Mouse (Mus musculus): ENCODE measurements around the gene Ulk4. TPM values are rescaled to one million over a fixed set of nuclear protein-coding genes. Genes with fewer than 3 reads are reported as not detected.
"Not testable (repeated sequence)": the region's sequence is repeated elsewhere in the genome, so short reads cannot be mapped to it uniquely, and the experiment has no call there.

Gene Ulk4
- total RNA-seq, 2 experiments from 2014 or later = 9.2 to 9.9 TPM

DNA sequence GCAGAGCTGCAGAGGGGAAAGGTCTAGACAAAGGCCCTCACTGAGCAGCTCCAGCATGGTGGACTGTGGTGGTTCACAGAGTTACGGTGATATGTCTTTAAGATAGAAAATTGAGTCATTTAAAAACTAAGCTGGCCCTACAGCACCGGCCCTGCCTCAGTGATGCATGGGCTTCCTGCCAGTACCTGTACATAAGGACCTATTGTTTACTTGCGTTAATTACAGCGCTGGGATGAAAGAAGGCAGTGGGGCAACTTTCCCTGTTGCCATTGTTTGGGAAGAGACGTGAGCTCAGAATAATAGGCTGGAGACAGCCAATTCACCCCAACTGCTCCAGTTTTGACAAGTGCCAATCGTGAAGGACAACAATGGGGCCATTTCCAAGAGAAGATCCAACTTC lies 344.6 kb downstream of the Ulk4 start:
- intact Hi-C loops (cut with DNase I) = loop anchor here (5.0 kb wide), 2 partner anchors 85 to 135 kb away; no protein-coding TSS in a partner anchor
- DNase-seq (ENCODE audit: extremely low spot score in 1 of 2, low spot score in 2 of 2) = no peak
- no peak overlapping the region for H3K27ac ChIP-seq
- TF ChIP-seq CTCF (IDR thresholded peaks at IDR 0.05) = no peak
- no peak overlapping the region for H3K4me3 ChIP-seq

DNA sequence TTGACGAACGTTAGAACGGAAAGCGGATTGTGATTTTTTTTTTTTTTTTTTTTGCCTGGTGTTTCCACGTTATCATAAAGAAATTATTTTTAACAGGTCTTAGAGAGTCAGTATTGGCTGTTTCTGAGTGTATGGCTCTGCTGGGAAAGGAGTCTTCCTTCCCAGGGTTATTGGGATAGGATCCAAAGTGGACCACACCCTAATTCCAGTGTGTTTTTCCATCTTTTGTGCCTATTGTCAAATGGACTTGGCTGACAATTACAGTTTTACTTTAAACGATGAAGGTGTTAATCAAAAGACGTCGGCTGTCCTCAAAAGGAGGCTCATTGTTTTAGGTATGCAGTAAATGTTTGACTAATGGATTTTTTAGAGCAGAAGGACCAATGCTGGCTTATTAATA lies 346.2 kb downstream of the Ulk4 start:
- no peak for TF ChIP-seq CTCF (IDR thresholded peaks at IDR 0.05)
- no peak for DNase-seq (ENCODE audit: extremely low spot score in 1 of 2, low spot score in 2 of 2)
- H3K27ac ChIP-seq = no peak overlapping the region
- intact Hi-C loops (cut with DNase I) = loop anchor here (5.0 kb wide), 2 partner anchors 84 to 134 kb away; no protein-coding TSS in a partner anchor
- no peak overlapping the region for H3K4me3 ChIP-seq

DNA sequence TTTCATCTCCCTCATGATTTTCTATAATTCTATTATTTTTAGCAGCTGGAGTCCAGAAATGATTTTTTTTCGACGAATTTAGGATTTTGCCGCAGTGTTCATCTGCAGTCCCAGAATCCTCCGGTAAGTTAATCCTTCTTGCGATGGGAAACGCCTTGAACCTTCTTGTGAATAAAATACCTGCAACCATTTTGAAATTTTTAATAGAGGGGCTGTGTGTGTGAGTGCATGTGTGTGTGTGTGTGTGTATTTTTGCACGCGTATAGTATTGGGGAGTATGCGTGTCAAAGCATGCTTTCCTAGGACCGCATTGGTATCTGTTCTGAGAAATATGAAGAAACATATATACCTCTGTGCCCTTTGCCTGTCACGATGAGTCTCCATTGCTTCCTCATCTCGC lies 347.0 kb downstream of the Ulk4 start:
- no peak for TF ChIP-seq CTCF (IDR thresholded peaks at IDR 0.05)
- Histone ChIP-seq H3K27ac (no peak overlapping the region), H3K4me3 (no peak overlapping the region)
- intact Hi-C loops (cut with DNase I) = loop anchor here (5.0 kb wide), 2 partner anchors 83 to 133 kb away; no protein-coding TSS in a partner anchor
- no peak for DNase-seq (ENCODE audit: extremely low spot score in 1 of 2, low spot score in 2 of 2)

DNA sequence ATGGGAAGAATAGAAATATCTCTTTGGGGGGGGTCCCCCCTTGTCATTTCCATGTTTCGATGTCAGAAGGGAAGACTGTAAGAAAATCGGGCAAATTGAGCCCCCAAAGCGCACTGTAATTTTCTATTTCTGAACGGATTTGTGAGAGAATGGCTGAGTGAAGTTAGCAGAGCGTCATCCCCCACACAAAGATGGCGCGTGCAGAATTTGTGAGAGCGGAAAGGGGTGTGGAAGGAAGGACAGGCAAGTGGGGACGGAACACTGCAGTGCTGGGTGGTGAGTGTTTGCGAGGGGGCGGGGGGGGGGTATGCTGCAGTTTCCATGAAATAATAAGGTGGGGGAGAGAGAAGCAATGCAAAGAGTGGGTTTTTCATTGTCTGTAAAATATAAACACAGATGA lies 347.9 kb downstream of the Ulk4 start, which contains the start of gene Ctnnb1:
Gene Ctnnb1 (plus strand): TSS at position 136 of the 400 bp plus-strand sequence.
- no peak for DNase-seq (ENCODE audit: extremely low spot score in 1 of 2, low spot score in 2 of 2)
- H3K4me3 ChIP-seq = no peak within 1 kb of the TSS
- TF ChIP-seq CTCF (IDR thresholded peaks at IDR 0.05) = no peak
- intact Hi-C loops (cut with DNase I) = no loop called here
- no peak within 1 kb of the TSS for H3K27ac ChIP-seq

DNA sequence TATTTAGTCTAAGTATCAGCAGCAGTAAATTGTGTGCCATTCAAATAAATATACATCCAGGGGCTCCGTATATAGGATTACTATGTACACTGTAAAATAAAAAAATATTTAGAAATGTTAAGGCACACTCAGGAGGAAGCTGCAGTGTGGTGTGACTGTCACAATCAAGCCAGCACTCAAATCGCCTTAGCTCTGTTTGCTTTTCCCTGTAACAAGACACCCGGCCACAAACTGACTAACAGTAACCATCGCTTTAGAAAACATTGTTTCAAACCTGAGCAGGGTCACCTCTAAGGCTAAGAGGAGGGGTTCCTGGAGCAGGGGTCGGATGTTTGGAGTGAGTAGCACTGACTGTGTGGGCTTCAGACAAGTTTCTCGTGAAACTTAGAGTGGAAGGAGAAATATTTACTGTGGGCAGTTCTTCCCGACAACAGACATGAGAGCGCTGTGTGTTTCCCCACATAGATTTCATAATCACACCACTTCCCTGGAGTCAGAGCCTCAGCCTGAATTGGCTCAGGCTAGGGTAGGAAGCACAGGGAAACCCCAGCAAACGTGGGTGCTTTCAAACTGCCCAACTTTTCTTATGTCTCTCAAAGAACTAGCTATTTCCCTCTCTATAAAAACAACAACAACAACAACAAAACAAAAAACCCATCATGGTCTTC lies 349.9 kb downstream of the Ulk4 start:
- H3K4me3 ChIP-seq = no peak overlapping the region
- H3K27ac ChIP-seq = no peak overlapping the region
- DNase-seq (ENCODE audit: extremely low spot score in 1 of 2, low spot score in 2 of 2) = no peak
- intact Hi-C loops (cut with DNase I) = no loop called here
- TF ChIP-seq CTCF (IDR thresholded peaks at IDR 0.05) = no peak

DNA sequence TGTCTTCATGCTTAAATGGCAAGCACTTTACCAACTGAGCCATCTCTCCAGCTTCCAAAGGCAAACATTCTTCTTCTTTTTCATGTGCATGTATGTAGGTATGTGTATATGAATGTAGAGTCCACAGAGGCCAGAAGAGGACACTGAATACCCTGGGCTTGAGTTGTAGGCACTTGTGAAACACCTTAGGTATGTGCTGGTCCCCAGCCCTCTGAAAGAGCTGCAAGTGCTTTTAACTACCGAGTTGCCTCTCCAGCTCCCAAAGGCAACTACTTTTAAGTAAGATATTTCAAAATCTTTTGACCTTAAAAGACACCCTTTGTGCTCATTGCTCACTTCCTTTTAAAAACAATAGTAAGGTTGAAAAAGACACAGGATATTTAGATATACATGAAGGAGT lies 350.9 kb downstream of the Ulk4 start:
- no peak for TF ChIP-seq CTCF (IDR thresholded peaks at IDR 0.05)
- Histone ChIP-seq H3K27ac (no peak overlapping the region), H3K4me3 (no peak overlapping the region)
- intact Hi-C loops (cut with DNase I) = no loop called here
- no peak for DNase-seq (ENCODE audit: extremely low spot score in 1 of 2, low spot score in 2 of 2)

DNA sequence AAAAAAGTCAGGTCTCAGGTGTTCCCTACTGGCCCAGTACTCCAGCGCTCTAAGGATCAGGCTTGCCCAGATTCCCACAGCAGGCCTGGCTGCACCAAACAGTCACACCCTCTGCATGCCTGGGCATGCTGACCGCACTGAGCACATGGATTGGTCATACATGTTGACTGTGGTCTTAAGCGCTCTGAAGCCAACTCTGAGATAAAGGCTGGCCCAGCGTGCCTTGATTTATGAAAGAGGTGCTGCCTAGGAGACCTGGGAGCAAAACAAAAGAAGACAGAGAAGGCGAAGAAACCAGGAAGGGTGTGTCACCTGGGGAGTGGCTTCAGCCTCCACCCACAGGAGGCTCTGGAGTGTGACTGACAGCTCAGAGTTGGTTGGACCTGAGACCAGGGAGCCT lies 357.9 kb downstream of the Ulk4 start:
- DNase-seq (ENCODE audit: extremely low spot score in 1 of 2, low spot score in 2 of 2) = no peak
- Histone ChIP-seq H3K27ac (no peak overlapping the region), H3K4me3 (no peak overlapping the region)
- no peak for TF ChIP-seq CTCF (IDR thresholded peaks at IDR 0.05)
- intact Hi-C loops (cut with DNase I) = no loop called here

DNA sequence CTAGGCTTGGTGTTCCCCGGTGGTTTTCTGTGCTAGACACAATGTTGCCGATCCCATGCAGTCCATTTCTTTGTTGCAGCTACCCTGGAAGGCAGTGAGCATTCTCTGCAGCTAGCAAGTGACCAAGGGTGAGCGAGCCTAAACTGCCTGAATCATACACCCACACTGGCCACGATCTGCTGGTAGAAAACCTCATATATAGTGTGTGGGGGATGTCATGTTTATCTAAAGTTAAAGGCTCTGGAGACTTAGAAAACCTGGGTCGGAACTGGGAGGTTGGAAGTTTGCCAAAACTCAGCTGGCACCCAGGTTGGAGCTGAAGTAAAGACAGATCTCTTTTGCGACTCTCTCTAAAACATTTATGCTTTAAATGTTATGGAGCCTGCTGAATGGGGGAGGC lies 358.4 kb downstream of the Ulk4 start:
- Histone ChIP-seq H3K27ac (no peak overlapping the region), H3K4me3 (no peak overlapping the region)
- intact Hi-C loops (cut with DNase I) = no loop called here
- no peak for TF ChIP-seq CTCF (IDR thresholded peaks at IDR 0.05)
- peak; percentile 20 to 24 for DNase-seq (ENCODE audit: extremely low spot score in 1 of 2, low spot score in 2 of 2)

DNA sequence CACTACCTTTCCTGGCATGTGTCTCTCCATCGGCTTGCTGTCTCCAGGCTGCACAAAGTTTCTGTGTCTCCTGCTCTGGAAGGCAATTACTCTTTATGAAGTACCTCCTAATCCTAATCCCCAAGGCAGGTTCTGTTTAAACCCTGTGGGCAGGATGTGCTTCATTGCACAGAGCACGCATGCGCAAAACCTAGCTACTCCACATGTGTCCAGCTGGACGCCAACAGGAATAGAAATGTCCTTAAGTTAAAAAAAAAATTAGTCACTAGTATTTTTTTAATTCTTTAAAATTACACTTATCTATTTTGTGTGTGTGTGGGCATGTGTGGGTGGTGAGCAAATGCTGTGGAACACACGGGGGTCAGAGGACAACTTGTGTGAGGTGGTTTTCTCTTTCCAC lies 358.8 kb downstream of the Ulk4 start:
- Histone ChIP-seq H3K4me3 (no peak overlapping the region), H3K27ac (no peak overlapping the region)
- no peak for DNase-seq (ENCODE audit: extremely low spot score in 1 of 2, low spot score in 2 of 2)
- intact Hi-C loops (cut with DNase I) = no loop called here
- no peak for TF ChIP-seq CTCF (IDR thresholded peaks at IDR 0.05)

DNA sequence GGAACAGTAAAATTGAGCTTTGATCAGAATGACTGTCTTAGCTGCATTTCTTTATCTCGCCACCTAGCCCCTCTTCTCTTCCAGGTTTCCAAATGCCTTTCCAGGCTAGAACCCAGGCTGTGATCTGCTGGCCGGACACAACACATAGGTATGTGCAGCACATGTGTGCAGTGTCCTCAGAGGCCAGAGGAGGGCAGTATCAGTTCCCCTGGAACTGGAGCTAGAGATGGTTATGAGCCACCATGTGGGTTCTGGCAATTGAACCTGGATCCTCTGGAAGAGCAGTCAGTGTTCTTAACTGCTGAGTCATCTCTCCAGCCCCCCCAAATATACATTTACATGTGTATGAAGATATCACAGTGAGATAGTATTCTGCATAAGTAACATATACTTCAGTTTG lies 359.4 kb downstream of the Ulk4 start:
- H3K4me3 ChIP-seq; H3K27ac ChIP-seq; DNase-seq (ENCODE audit: extremely low spot score in 1 of 2, low spot score in 2 of 2); intact Hi-C loops (cut with DNase I): not testable (repeated sequence)

DNA sequence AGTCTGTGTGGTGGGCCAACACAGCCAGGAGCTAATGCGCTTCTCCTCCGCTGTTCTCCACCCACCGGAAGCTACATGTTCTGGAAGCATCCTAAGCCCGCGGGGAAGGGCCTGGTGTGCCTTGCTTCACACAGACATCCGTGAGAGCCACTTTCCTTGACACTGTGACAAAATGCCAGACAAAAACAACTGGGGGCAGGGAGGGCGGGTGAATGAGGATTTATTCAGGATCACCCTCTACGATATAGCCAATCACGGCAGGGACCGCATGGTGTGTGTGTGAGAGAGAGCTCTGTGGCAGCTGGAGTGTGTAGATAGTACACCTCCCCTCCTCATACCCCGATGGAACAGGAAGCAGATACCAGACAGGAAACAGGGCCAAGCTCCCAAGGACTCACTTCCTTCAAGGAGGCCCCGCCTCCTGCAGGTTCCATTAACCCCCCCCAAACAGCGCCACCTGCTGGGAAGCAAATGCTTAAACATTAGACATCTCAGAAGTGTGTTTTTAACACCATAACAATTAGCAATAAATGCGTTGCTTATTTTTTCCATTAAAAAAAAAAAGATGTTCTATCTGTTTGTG lies 362.0 kb downstream of the Ulk4 start:
- TF ChIP-seq CTCF (IDR thresholded peaks at IDR 0.05) = peak; percentile 40; the same call in 1 of the 2 replicates
- DNase-seq (ENCODE audit: extremely low spot score in 1 of 2, low spot score in 2 of 2) = no peak
- no peak overlapping the region for H3K27ac ChIP-seq
- intact Hi-C loops (cut with DNase I) = no loop called here
- no peak overlapping the region for H3K4me3 ChIP-seq

DNA sequence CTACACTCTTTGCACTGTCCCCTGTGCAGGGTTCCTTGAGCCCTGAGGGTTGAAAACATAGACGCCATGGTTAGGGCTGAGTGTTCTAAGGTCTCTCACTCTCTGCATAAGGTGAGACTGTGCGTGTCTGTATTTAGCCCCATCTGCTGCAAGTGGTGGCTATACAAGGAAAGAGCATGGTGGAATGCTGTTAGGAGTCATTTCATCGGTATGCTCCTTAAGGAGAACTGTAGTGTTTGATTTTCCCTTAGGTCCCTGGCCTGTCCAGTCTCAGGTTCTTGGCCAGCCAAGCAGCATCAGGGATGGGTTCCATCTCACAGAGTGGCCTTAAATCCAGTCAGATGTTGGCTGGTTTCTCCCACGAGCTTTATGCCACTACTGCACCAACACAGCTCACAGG lies 362.6 kb downstream of the Ulk4 start:
- intact Hi-C loops (cut with DNase I) = no loop called here
- DNase-seq (ENCODE audit: extremely low spot score in 1 of 2, low spot score in 2 of 2) = no peak
- no peak for TF ChIP-seq CTCF (IDR thresholded peaks at IDR 0.05)

DNA sequence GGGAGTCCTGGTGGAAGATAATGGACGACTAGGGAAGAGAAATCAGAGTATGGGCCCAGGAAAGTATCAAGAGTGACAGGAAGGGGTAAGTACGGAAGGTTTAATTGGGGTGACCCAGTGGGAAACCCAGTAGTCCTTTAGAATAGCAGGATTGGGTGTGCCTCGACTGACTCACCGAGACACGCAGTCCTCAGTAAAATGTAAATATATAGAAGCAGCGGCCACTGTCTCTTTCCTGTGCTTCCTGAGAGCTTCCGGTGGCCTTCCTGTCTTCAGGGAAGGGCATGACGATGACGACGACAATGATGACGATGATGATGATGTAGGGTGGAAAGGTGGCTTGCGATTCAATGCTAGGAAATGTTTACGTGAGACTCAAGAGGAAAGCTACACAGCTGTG lies 363.8 kb downstream of the Ulk4 start:
- intact Hi-C loops (cut with DNase I) = no loop called here
- no peak overlapping the region for H3K4me3 ChIP-seq
- no peak for DNase-seq (ENCODE audit: extremely low spot score in 1 of 2, low spot score in 2 of 2)
- TF ChIP-seq CTCF (IDR thresholded peaks at IDR 0.05) = no peak
- no peak overlapping the region for H3K27ac ChIP-seq

More for the DNA sequence above, 362.6 kb downstream of the Ulk4 start:
- no peak overlapping the region for H3K4me3 ChIP-seq
- no peak overlapping the region for H3K27ac ChIP-seq
